Mouse (Mus musculus): ENCODE data around the gene Dusp28.

GRCm38 (mm10) chr1:92935977-92936376 lies 29.2 kb downstream of the Dusp28 start:
- TF ChIP-seq POLR2A (IDR thresholded peaks at IDR 0.05; ENCODE audit: control insufficient read depth, extremely low read depth, insufficient read depth, low read length, poor library complexity) (no peak), CTCF (IDR thresholded peaks at IDR 0.05; ENCODE audit: borderline replicate concordance, control insufficient read depth, extremely low read depth, insufficient read depth, low read length, poor library complexity) (no peak)

Measured in thymus, adult 2 months (tissue).